Mouse (Mus musculus) G1E-ER4 (cell line): ENCODE data around the gene Tefm. TPM values are rescaled to one million over a fixed set of nuclear protein-coding genes. Genes with fewer than 3 reads are reported as not detected.

ENCODE experiments used
- GATA1 ChIP-seq: IDR thresholded peaks from one replicate; pipeline ENCODE4 v1.8.0; 2012; ENCODE audit warnings: low read length, inconsistent platforms
- polyA plus RNA-seq: library from polyadenylated mRNA; stranded (reverse); fragments of >175 nt; gene quantifications from 2 replicates; pipeline ENCODE4 v1.2.3, GENCODE M21; 2012

The Tefm gene
- polyA plus RNA-seq, 1 experiment, result 1.1 TPM

- TF ChIP-seq GATA1, result no peak
Observed at GRCm38 (mm10) chr11:80163362-80164116, 21.6 kb upstream of the Tefm start.

- no peak for TF ChIP-seq GATA1
Observed at GRCm38 (mm10) chr11:80161041-80161440, 19.1 kb upstream of the Tefm start.

- TF ChIP-seq GATA1, result no peak
Observed at GRCm38 (mm10) chr11:80159018-80159417, 17.0 kb upstream of the Tefm start.

GRCm38 (mm10) chr11:80156841-80157240 lies 14.9 kb upstream of the Tefm start:
- no peak for TF ChIP-seq GATA1

- no peak for TF ChIP-seq GATA1
Observed at GRCm38 (mm10) chr11:80155961-80156360, 14.0 kb upstream of the Tefm start.

GRCm38 (mm10) chr11:80155541-80155940 lies 13.6 kb upstream of the Tefm start:
- TF ChIP-seq GATA1, result no peak

- TF ChIP-seq GATA1, result no peak
Observed at GRCm38 (mm10) chr11:80154501-80154900, 12.5 kb upstream of the Tefm start.

GRCm38 (mm10) chr11:80153857-80154495 lies 12.0 kb upstream of the Tefm start, which contains the start of gene Adap2:
Adap2 (plus strand) TSS chr11:80154105.
- no peak for TF ChIP-seq GATA1

- no peak for TF ChIP-seq GATA1
Observed at GRCm38 (mm10) chr11:80152376-80152775, 10.4 kb upstream of the Tefm start.

GRCm38 (mm10) chr11:80151541-80151940 lies 9.6 kb upstream of the Tefm start:
- no peak for TF ChIP-seq GATA1

- no peak for TF ChIP-seq GATA1
Observed at GRCm38 (mm10) chr11:80150566-80150965, 8.6 kb upstream of the Tefm start.

- no peak for TF ChIP-seq GATA1
Observed at GRCm38 (mm10) chr11:80149412-80150023, 7.5 kb upstream of the Tefm start.

GRCm38 (mm10) chr11:80148313-80148712 lies 6.3 kb upstream of the Tefm start:
- TF ChIP-seq GATA1, result no peak

- no peak for TF ChIP-seq GATA1
Observed at GRCm38 (mm10) chr11:80147748-80148147, 5.8 kb upstream of the Tefm start.

- no peak for TF ChIP-seq GATA1
Observed at GRCm38 (mm10) chr11:80145787-80146275, 3.9 kb upstream of the Tefm start.

GRCm38 (mm10) chr11:80142872-80143271 lies 897 bp upstream of the Tefm start:
- no peak for TF ChIP-seq GATA1
